Mouse (Mus musculus) megakaryocyte, embryonic 14.5 days (primary cell): Measurements from ENCODE around the gene Ccnl2.

Experiments used
- FLI1 ChIP-seq: IDR thresholded peaks from 2 replicates; pipeline ENCODE4 v1.6.1; 2012; ENCODE audit warnings: low read length, inconsistent platforms, mixed read lengths
- GATA1 ChIP-seq: IDR thresholded peaks from 3 replicates; pipeline ENCODE4 v1.6.1; 2012; ENCODE audit warnings: mixed read lengths, low read length, inconsistent platforms, borderline replicate concordance

DNA sequence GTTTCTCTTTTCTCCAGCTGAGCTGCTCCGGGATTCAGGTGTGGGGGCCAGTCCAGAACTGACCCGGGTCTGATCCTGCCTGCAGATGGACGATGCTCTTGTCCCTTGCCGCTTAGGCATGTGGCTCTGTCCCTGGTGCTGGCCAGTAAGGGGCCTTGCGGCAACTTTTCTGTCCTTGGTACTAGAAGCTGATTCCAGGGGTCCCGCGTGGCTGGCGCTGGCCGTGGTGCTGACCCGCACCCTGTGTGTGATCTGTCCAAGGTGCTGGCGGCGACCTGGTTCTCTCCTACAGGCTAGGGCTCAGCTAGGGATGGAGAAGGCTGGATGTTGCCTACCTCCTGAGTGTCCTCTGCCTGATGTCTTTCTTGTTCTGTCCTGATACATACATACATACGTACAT is 47.0 kb downstream of the Ccnl2 start:
- TF ChIP-seq GATA1 (no peak), FLI1 (no peak)
